Mouse (Mus musculus): ENCODE results near the gene Desi1.

GRCm38 (mm10) chr15:82081161-82081560 is 47.5 kb upstream of the Desi1 start:
- TF ChIP-seq CTCF (IDR thresholded peaks at IDR 0.05; ENCODE audit: borderline replicate concordance, insufficient read depth, low read length) = peak; percentile 63; the same call in 1 of the 2 replicates
- no peak for TF ChIP-seq POLR2A (IDR thresholded peaks at IDR 0.05; ENCODE audit: low read depth, low read length)
